Mouse (Mus musculus): Measurements from ENCODE around the gene Vmn1r18. TPM values are rescaled to one million over a fixed set of nuclear protein-coding genes. Genes with fewer than 3 reads are reported as not detected.

The Vmn1r18 gene
- polyA plus RNA-seq, 1 experiment from 2014 or later: not detected

DNA sequence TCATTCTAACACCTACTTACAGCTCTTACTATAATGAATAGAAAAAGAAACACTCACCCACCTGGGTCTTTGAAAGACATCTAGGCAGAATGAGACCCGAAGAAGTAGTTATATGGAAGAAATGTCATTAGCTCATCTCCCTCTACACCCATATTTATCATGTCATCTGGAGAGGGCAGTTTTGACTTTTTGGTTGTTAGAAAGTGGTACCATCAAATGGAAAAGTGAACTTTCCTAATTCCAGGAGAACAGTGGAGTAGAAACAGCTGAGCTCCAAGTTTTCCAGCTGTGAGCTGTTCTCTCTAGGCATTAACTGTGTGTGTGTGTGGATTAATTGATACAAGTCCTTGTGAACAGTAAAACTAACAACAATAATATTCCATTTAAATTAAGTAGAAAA lies 32.0 kb downstream of the Vmn1r18 start, which contains the start of gene Vmn1r17:
Gene Vmn1r17, minus strand, starts transcription at position 101 of the 400 bp plus-strand sequence.
- 82% methylated on average over 1 of the region's 1 CpGs for WGBS

DNA sequence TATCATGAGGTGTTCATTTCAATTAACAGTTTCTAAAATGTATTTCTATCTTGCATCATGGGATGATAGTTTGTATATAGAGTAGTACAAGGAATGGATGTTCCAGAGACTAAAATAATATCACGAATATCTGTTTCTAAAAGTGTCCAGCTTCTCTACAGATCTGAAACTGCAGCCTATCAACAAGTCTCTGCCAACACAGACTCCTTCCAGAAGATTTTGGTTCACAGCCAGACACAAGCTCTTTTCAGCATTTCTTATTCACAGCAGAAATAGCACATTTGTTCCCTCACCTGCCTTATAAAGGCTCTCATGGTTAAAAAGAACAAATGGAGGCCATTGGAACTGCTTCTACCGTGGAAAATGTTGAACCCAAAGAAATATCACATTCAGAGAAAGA lies 38.7 kb downstream of the Vmn1r18 start:
- WGBS: 59% methylated on average over 2 of the region's 2 CpGs
- no peak overlapping the region for H3K9ac ChIP-seq (ENCODE audit: low read length)
- no peak for TF ChIP-seq EP300 (optimal IDR thresholded peaks at IDR 0.05)
- TF ChIP-seq CTCF (IDR thresholded peaks at IDR 0.05; ENCODE audit: low read depth): no peak
- DNase-seq (ENCODE audit: low spot score) (no peak), ATAC-seq (ENCODE audit: low FRiP score, low TSS enrichment) (no peak)
- H3K27ac ChIP-seq (replicated peaks): no peak overlapping the region
- no peaks in the 10 kb centered on the region for H3K27me3 ChIP-seq (ENCODE audit: control insufficient read depth, insufficient read depth, low read length)
- H3K4me2 ChIP-seq (replicated peaks; ENCODE audit: low read depth): no peak overlapping the region
- H3K36me3 ChIP-seq (ENCODE audit: control insufficient read depth, insufficient read depth, low read length): no peaks in the 10 kb centered on the region
- no peaks in the 10 kb centered on the region for H3K9me3 ChIP-seq (ENCODE audit: control insufficient read depth, low read length)
- H3K4me1 ChIP-seq (replicated peaks; ENCODE audit: control insufficient read depth, insufficient read depth): no peaks in the 10 kb centered on the region
- H3K4me3 ChIP-seq (ENCODE audit: low read depth, low read length): no peak overlapping the region

More for the DNA sequence above, 32.0 kb downstream of the Vmn1r18 start, which contains the start of gene Vmn1r17:
- no peaks in the 10 kb centered on the region for H3K4me1 ChIP-seq (replicated peaks; ENCODE audit: control insufficient read depth, insufficient read depth)
- H3K4me3 ChIP-seq (ENCODE audit: low read depth, low read length): no peak within 1 kb of the TSS
- H3K9me3 ChIP-seq (ENCODE audit: control insufficient read depth, low read length): no peaks in the 10 kb centered on the region
- no peaks in the 10 kb centered on the region for H3K27me3 ChIP-seq (ENCODE audit: control insufficient read depth, insufficient read depth, low read length)
- no peak within 1 kb of the TSS for H3K27ac ChIP-seq (replicated peaks)
- no peaks in the 10 kb centered on the region for H3K36me3 ChIP-seq (ENCODE audit: control insufficient read depth, insufficient read depth, low read length)
- no peak within 1 kb of the TSS for H3K9ac ChIP-seq (ENCODE audit: low read length)
- DNase-seq (ENCODE audit: low spot score): no peak
- ATAC-seq (ENCODE audit: low FRiP score, low TSS enrichment): no peak
- H3K4me2 ChIP-seq (replicated peaks; ENCODE audit: low read depth): no peak within 1 kb of the TSS
- TF ChIP-seq EP300 (optimal IDR thresholded peaks at IDR 0.05) (no peak), CTCF (IDR thresholded peaks at IDR 0.05; ENCODE audit: low read depth) (no peak)

DNA sequence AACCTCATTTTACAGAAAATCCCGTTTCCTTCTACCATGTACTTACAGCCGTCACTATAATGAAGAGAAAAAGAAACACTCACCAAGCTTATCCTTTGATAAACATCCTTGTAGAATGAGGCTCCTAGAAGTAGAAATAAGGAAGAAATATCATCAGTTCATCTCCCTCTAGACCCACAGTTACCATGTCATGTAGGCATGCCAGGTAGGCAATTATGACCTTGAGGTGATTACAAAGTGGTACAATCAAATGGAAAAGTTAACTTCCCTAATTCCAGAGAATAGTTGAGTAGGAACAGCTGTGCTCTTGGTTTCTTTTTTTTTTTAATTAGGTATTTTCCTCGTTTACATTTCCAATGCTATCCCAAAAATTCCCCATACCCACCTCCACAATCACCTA lies 66.2 kb downstream of the Vmn1r18 start, which contains the start of gene Vmn1r16:
Gene Vmn1r16, minus strand, starts transcription at position 101 of the 400 bp plus-strand sequence.
- Histone ChIP-seq H3K27ac (replicated peaks) (no peak within 1 kb of the TSS), H3K9me3 (ENCODE audit: control insufficient read depth, low read length) (no peaks in the 10 kb centered on the region), H3K4me3 (ENCODE audit: low read depth, low read length) (no peak within 1 kb of the TSS), H3K27me3 (ENCODE audit: control insufficient read depth, insufficient read depth, low read length) (no peaks in the 10 kb centered on the region), H3K9ac (ENCODE audit: low read length) (no peak within 1 kb of the TSS), H3K4me1 (replicated peaks; ENCODE audit: control insufficient read depth, insufficient read depth) (no peaks in the 10 kb centered on the region), H3K4me2 (replicated peaks; ENCODE audit: low read depth) (no peak within 1 kb of the TSS), H3K36me3 (ENCODE audit: control insufficient read depth, insufficient read depth, low read length) (no peaks in the 10 kb centered on the region)
- no peak for ATAC-seq (ENCODE audit: low FRiP score, low TSS enrichment)
- DNase-seq (ENCODE audit: low spot score): no peak
- TF ChIP-seq EP300 (optimal IDR thresholded peaks at IDR 0.05) (no peak), CTCF (IDR thresholded peaks at IDR 0.05; ENCODE audit: low read depth) (no peak)
- WGBS: 62% methylated on average over 3 of the region's 3 CpGs

Other genes with a start within 250 kb of the Vmn1r18 start
- gene Vmn1r12, start 238.9 kb downstream of the Vmn1r18 start, polyA plus RNA-seq (2015; fragmentation: Nextera tagmentation; extraction: Ambion mirVana): not detected in 2 replicates
- gene Vmn1r13, start 192.5 kb downstream of the Vmn1r18 start, polyA plus RNA-seq (2015; fragmentation: Nextera tagmentation; extraction: Ambion mirVana): 0.04 TPM in 1 of 2 replicates, not detected in the other
- not detected in 2 replicates for gene Vmn1r14, start 164.1 kb downstream of the Vmn1r18 start, polyA plus RNA-seq (2015; fragmentation: Nextera tagmentation; extraction: Ambion mirVana)
- not detected in 2 replicates for gene Vmn1r15, start 137.8 kb downstream of the Vmn1r18 start, polyA plus RNA-seq (2015; fragmentation: Nextera tagmentation; extraction: Ambion mirVana)
- not detected in 2 replicates for gene Vmn1r16, start 66.3 kb downstream of the Vmn1r18 start, polyA plus RNA-seq (2015; fragmentation: Nextera tagmentation; extraction: Ambion mirVana)
- not detected in 2 replicates for gene Vmn1r17, start 32.1 kb downstream of the Vmn1r18 start, polyA plus RNA-seq (2015; fragmentation: Nextera tagmentation; extraction: Ambion mirVana)
- not detected in 2 replicates for gene Vmn1r19, start 8.0 kb upstream of the Vmn1r18 start, polyA plus RNA-seq (2015; fragmentation: Nextera tagmentation; extraction: Ambion mirVana)
- not detected in 2 replicates for gene Vmn1r20, start 33.1 kb upstream of the Vmn1r18 start, polyA plus RNA-seq (2015; fragmentation: Nextera tagmentation; extraction: Ambion mirVana)
- gene Ppm1k, start 139.7 kb upstream of the Vmn1r18 start, polyA plus RNA-seq (2015; fragmentation: Nextera tagmentation; extraction: Ambion mirVana): 1.3 and 1.7 TPM in 2 replicates
- 0.96 and 1.4 TPM in 2 replicates for gene Herc6, start 185.2 kb upstream of the Vmn1r18 start, polyA plus RNA-seq (2015; fragmentation: Nextera tagmentation; extraction: Ambion mirVana)

Data from stomach, postnatal 0 days (tissue).